Mouse (Mus musculus) MEL (cell line): ENCODE results near the gene Gm45233.

Source experiments
- BHLHE40 ChIP-seq: IDR thresholded peaks from 2 replicates; pipeline ENCODE4 v1.6.1; 2012; ENCODE audit warnings: low read depth, mild to moderate bottlenecking, inconsistent platforms, low read length, improper control_type of control experiment, borderline replicate concordance
- CHD2 ChIP-seq: IDR thresholded peaks from 2 replicates; pipeline ENCODE4 v1.6.1; 2011; ENCODE audit warnings: low read length, improper control_type of control experiment
- CTCF ChIP-seq, 3 experiments: IDR thresholded peaks in 2 of 3; conservative IDR thresholded peaks in 1 of 3; 2 replicates each; pipeline ENCODE4 v1.5.1; 2011 to 2012; ENCODE audit warnings: low read length in 3 of 3, low read depth in 2 of 3, mild to moderate bottlenecking in 2 of 3, improper control_type of control experiment in 1 of 3, inconsistent platforms in 1 of 3, mixed read lengths in 1 of 3, moderate library complexity in 1 of 3; ENCODE audit not compliant: control insufficient read depth in 1 of 3, insufficient read depth in 1 of 3, poor library complexity in 1 of 3, severe bottlenecking in 1 of 3
- EP300 ChIP-seq, 2 experiments: IDR thresholded peaks; 2 replicates each; pipeline ENCODE4 v1.6.1; 2011; ENCODE audit warnings: improper control_type of control experiment in 2 of 2, low read length in 2 of 2, low read depth in 1 of 2, mild to moderate bottlenecking in 1 of 2
- MYC ChIP-seq: IDR thresholded peaks from 2 replicates; pipeline ENCODE4 v1.6.1; 2011; ENCODE audit warnings: low read depth, mild to moderate bottlenecking, low read length, improper control_type of control experiment, moderate library complexity
- NELFE ChIP-seq: IDR thresholded peaks from 2 replicates; pipeline ENCODE4 v1.6.1; 2011; ENCODE audit warnings: low read depth, low read length, improper control_type of control experiment
- POLR2A ChIP-seq, 2 experiments: IDR thresholded peaks; 2 replicates each; pipeline ENCODE4 v1.6.1; 2011 to 2012; ENCODE audit warnings: low read length in 2 of 2, mild to moderate bottlenecking in 2 of 2, control low read depth in 1 of 2, improper control_type of control experiment in 1 of 2, low read depth in 1 of 2, moderate library complexity in 1 of 2; ENCODE audit not compliant: control insufficient read depth in 1 of 2, insufficient read depth in 1 of 2, poor library complexity in 1 of 2
- TAL1 ChIP-seq: IDR thresholded peaks from 2 replicates; pipeline ENCODE4 v1.6.1; 2012; ENCODE audit warnings: mild to moderate bottlenecking, inconsistent platforms, low read length, moderate library complexity, mixed read lengths
- USF1 ChIP-seq: IDR thresholded peaks from 2 replicates; pipeline ENCODE4 v1.6.1; 2014; ENCODE audit warnings: low read depth, mild to moderate bottlenecking, inconsistent platforms, low read length, improper control_type of control experiment, moderate library complexity
- ZC3H11A ChIP-seq: IDR thresholded peaks from 2 replicates; pipeline ENCODE4 v1.6.1; 2012; ENCODE audit warnings: low read depth, mild to moderate bottlenecking, inconsistent platforms, low read length, improper control_type of control experiment
- ZMIZ1 ChIP-seq: IDR thresholded peaks from 2 replicates; pipeline ENCODE4 v1.6.1; 2012; ENCODE audit warnings: low read depth, mild to moderate bottlenecking, inconsistent platforms, low read length, improper control_type of control experiment, moderate library complexity

- TF ChIP-seq USF1, result no peak
- no peak for TF ChIP-seq ZC3H11A
- TF ChIP-seq CTCF (IDR thresholded peaks at IDR 0.05 in 2 of 3, conservative IDR thresholded peaks at IDR 0.05 in 1 of 3; ENCODE audit: control insufficient read depth in 1 of 3, insufficient read depth in 1 of 3, low read depth in 2 of 3, low read length in 3 of 3, poor library complexity in 1 of 3, severe bottlenecking in 1 of 3), result no peak
- TF ChIP-seq POLR2A (IDR thresholded peaks at IDR 0.05; ENCODE audit: control insufficient read depth in 1 of 2, insufficient read depth in 1 of 2, low read depth in 1 of 2, low read length in 2 of 2, poor library complexity in 1 of 2), result no peak
- no peak for TF ChIP-seq ZMIZ1
- no peak for TF ChIP-seq EP300 (IDR thresholded peaks at IDR 0.05; ENCODE audit: low read depth in 1 of 2, low read length in 2 of 2)
- TF ChIP-seq CHD2, result no peak
- TF ChIP-seq BHLHE40, result no peak
- TF ChIP-seq MYC, result no peak
- TF ChIP-seq NELFE, result no peak
- TF ChIP-seq TAL1, result no peak
Measured at GRCm38 (mm10) chr7:43407573-43407972, 36.4 kb upstream of the Gm45233 start.
